Mouse (Mus musculus): ENCODE data around the gene Nck1.

DNA sequence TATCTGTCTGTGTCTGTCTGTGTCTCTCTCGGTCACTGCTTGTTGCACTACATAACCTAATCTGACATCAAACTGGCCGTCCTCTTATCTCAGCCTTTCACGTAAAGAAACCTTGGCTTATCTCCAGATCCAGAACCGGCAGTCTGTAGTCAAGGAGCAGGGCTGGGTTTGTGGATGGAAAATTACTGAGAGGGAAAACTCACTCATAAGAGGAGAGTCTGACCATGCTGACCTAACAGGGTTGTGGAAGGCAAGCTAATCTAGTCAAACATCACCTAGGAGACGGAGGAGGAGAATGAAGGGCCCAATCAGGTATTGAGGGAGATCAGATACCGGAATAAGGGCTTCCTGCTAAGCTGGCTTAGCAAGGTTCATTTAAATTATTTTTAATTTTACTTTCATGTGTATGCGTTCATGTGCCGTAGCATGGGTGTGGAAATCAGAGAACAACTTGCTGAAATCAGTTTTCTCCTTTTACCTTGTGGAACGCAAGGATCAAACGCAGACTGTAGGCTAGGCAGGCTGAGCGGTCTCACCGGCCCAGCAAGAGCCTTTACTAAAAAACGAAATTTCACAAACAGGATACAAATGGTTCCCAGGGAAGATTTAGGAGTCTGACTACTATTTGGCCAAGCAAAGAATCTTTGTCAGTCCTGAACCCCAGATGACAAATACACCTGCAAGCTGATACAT is 37.1 kb upstream of the Nck1 start:
- TF ChIP-seq POLR2A (IDR thresholded peaks at IDR 0.05; ENCODE audit: low read depth, low read length) (no peak), CTCF (conservative IDR thresholded peaks at IDR 0.05; ENCODE audit: insufficient read depth, insufficient read length, low read depth, low read length) (no peak)

All from kidney, adult 2 months (tissue).